Mouse (Mus musculus): ENCODE data around the gene Gcgr.
A peak's percentile ranks its signal among the peaks of the same experiment; 100 is the strongest.
"Not testable (repeated sequence)": the region's sequence is repeated elsewhere in the genome, so short reads cannot be mapped to it uniquely, and the experiment has no call there.

Gene Gcgr

DNA sequence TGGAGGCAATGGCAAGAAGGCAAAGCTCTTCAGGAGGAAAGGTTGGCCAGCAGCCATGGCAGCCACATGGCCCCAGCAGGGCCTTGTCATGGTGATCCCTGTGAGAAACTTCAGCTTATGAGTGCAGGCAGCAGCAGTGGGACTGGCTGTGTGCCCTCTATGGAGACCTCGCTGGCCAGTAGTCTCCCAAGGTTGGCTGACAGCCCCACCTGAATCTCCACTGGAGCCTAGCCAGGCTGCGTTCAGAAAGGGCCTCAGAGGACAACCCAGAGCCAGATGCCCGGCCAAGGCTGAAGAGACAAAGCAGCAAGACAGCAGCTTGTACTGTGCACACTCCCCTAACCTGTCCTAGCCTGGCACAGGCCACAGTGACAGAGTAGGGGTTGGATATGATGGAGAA, 8.0 kb downstream of the Gcgr start:
- peak; percentile 53 to 54 for DNase-seq (ENCODE audit: low spot score in 2 of 2)

DNA sequence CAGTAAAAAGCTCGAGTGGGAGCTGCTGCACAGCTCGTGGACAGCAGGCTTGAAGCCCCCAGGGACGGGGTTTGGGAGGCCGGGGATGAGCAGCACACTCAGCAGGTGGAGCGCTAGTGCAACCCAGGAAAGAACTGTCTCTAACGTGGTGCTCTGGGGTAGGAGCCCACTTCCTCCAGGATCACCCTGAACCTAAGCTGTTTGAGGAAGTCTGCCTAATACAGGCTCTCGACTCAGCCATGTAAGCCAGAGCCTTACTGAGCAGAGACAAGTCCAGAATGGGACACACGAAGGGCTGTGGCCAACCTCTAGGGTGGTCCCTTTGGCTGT, 8.4 kb downstream of the Gcgr start:
- DNase-seq (ENCODE audit: low spot score in 2 of 2), result no peak

DNA sequence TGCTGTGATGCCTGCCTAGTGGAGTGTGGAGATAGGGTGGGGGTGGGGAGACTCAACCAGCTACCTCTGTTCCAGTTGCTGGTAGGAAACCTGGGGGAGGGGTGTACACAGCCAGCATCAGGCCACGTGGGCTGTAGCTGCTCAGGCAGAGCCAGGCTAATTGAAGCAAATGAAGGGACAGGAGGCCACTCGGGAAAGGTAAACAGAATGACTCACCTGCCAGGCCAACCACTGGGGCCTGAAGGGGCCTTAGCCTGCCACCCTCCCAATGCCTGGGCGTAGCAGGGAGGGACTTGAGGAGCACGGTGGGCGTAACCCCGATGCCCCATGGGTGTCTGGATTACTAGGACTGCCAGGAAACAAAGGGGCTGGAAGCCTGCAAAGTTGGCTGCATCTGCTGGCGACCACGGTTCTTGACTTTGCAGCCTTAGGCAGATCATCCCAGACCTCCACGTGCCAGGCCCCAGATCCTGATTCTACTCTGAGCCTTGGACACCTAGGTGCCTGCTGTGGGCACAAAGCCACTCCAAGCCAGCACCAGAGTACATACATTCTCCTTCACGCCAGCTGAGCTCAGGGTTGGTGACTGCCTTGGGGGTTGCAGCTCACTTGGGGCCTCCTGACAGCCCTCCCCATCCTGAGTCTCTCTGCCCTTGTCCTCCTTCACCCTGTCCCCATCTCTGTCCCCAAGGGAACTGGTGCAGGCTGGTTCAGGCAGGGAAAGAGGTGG, 9.0 kb downstream of the Gcgr start:
- no peak for DNase-seq (ENCODE audit: low spot score in 2 of 2)

DNA sequence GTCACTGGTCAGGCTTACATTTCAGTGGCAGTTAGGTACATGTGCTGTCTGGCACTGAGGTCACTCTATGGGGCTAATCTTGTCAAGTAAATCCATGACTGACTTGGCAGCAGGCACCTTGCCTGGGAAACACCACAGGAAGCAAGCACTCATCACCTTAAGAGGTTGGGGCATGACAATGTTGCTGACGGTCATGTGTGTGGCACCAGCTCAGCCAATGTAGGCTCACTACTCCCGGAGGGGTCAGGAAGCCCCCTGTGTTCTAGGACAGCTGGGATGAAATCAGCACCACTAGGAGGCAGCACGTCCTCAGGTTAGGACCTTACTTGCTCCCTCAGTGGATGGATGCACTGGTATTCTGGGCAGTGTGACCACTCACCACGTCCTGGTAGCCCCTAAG, 11.4 kb downstream of the Gcgr start:
- DNase-seq (ENCODE audit: low spot score in 2 of 2), result no peak

DNA sequence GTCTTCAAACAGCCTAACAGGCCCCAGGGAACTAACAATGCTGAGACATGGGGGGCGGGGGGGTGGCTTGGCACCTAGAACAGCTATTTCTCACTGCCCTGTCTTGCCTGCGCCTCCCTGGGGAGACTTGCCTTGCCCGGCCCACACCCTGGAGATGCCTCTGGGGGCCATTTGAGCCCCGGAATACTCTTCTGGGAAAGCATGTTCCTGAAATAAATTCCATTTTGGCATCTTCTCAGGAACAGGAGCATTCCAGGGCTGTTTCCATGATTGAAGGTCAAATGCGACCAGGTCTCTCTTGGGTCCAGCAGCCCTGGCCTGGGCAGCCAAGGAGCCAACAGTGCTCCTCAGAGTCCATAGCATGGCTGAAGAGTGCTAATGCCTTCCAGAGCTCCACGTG, 11.9 kb downstream of the Gcgr start:
- no peak for DNase-seq (ENCODE audit: low spot score in 2 of 2)

DNA sequence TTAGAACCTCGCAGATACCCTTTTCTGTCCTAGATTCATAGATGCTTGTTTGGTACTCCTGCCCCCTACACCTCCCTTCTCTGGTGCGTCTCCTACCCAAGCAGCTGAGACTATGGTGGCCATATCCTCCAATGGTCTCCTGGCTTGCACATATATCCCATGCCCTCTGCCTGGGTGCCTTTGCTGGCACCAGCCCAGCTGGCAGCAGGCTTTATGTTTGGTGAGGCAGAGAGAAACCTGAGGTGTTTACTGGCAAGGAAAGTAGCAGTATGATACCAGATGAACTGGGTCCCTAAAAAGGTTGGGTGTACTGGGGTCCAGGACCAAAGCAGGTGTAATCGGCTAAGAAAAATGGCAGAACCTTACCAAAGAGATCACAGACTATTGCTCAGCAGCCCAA, 15.5 kb downstream of the Gcgr start:
- no peak for DNase-seq (ENCODE audit: low spot score in 2 of 2)

DNA sequence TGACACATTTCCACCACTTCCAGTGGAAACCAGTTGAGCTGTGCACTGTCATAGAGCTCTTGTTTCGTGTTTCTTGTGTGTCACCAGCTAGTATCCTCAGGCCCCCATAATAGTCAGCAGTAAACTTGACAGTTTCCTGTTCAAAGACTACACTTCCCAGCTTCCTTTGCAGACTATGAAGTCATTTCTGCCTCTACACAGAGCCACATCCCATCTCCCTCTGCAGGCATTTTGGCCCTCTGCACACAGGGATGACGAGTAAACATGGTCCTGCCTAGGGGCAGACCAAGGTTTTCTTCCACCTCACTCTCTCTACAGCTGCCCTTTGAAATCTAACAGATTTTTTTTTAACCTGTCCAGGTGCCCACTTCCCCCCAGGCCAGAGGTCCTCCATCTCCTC, 17.0 kb downstream of the Gcgr start:
- no peak for DNase-seq (ENCODE audit: low spot score in 2 of 2)

DNA sequence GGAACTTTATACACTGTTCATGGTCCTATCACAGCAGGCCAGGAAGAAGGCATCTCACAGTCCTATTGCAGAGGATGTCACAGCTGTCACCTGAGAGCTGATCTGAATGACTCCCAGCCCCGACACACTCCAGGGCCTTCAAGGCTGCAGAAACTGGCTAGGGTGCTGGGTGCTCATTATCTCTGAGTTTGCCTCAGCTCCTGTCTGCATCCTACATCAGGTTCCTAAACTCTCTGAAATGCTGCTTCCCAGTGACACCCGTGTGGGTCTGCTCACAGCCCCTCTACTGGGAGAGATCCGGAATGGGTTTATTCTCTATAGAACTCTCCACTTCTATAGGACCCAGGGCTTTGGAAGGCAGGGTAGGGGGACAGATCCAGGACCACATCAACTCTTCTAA, 17.7 kb downstream of the Gcgr start:
- DNase-seq (ENCODE audit: low spot score in 2 of 2), result no peak

DNA sequence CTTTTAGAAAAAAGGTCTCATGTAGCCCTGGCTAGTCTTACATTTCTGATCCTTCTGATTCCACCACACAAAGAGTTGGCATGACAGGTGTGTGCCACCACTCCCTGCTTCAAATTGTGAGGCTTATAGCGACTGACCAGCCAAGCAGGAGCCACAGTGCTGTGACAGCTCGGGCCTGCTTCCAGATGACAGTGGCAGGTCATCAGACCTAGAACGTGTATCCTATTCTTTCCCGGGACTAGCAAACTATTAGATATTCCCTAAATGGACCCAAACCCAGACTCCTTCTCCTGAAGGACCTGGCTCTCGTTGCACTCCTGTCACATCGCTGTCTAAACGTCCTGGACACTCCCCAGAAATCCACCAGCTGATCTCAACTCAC, 18.3 kb downstream of the Gcgr start:
- DNase-seq (ENCODE audit: low spot score in 2 of 2), result no peak

DNA sequence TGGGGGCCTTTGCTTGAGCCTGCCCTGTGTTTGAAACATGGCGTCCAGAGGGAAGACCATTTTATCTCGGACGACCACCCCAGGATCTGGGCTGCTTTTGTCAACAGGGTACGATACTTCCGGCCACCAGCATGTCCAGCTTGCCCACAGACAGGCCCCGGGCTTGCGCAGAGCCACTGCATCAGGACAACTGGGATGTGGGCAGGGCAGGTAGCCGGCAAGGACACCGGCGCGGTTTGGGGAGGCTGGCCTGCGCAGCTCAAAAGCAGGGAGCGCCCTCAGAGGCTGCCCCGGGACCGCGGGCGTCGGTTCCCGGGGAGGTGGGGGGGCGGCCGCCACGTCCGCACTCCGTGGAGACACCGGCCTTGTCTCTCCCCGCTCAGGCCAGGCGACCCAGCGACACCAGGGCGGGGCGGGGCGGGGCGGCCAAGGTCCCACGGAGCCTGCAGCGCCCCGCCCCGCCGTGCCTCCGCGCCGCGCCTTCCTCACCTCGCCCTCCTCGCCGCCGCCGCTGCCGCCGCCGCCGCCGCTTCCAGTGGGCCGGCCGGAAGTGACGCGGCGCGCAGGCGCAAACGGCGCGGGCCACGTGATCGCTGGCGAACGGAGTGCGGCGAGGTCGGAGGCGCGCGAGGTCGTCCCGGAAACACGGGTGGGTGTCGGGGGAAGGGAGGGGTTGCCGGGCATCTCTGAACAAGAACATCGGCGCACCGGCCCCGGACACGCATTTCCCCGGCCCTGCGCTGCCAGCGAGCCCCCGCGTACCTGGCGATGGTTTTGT, 18.9 kb downstream of the Gcgr start, which contains the start of gene Mcrip1:
Mcrip1 (minus strand) TSS at position 560 of the 778 bp plus-strand sequence.
- DNase-seq (ENCODE audit: low spot score in 2 of 2), result peak; percentile 95 to 96

DNA sequence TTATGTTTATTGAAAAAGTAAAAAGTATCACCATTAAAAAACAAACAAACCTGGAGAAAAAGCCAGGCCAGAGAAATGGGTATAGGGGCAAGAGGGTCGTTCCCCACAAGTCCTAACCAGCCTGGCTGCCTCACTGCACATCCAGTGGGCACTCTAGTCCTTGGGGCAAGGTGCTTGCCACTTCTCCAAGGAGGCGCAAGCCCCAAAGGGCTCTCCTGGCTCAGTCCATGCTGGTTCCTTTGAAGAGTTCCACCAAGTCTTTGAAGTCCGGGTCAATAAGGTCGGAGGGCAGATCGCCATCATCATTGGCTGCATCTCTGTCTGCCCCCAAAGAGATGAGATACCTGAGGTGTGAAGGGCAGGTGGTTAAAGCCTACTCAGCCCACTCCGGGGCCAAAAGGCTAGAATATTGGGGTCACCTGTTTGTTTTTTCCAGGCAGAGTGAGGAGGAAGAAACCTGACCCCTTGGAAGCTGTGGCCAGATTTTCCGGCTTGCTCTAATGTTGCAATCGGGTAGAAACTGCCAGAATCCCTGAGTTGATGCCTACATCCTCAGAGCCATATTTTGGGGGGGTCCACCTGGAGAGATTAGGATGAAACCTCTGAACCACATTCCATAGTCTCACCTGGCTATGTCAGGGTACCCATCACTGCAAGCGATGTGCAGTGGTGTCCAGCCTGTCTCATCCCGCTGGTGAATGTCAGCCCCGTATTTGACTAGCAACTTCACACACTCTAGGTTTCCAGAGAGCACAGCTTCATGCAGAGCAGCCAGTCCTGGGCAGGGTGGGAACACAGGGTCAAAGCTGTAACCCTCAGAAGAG, 19.7 kb downstream of the Gcgr start:
- peak in 1 of 2 experiments; percentile 49 for DNase-seq (ENCODE audit: low spot score in 2 of 2)

DNA sequence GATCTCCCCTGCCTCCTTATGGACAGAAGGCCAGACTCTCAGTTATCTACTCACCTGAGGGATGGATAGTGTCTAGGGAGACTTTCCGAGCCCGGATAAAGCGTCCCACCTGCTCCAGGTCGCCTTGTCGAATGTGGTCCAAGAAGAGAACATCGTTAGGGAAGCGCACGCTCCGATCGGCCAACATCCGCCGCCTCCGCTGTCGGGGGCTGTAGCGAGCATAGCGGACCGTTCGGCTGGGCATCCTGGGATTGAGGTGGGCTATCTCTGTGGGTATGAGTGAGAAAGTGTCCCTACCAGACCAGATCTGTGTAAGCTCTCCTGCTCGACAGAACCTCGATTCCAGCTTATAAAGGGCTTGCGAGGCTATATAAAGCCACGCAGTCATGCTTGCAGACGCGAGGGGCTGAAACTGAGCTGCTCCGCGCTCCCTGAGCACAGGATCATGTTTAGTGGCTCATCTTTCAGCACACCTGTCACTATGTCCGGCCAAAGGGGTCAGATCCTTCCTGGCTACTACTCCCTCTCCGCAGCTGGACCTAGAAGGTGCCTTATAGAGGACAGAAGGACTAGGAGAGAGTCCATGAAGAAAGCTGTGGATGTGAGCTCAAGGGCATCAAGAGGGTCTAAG, 20.4 kb downstream of the Gcgr start, which contains the start of gene Ppp1r27:
Ppp1r27 (minus strand) TSS at position 323 of the 631 bp plus-strand sequence.
- DNase-seq (ENCODE audit: low spot score in 2 of 2), result no peak

DNA sequence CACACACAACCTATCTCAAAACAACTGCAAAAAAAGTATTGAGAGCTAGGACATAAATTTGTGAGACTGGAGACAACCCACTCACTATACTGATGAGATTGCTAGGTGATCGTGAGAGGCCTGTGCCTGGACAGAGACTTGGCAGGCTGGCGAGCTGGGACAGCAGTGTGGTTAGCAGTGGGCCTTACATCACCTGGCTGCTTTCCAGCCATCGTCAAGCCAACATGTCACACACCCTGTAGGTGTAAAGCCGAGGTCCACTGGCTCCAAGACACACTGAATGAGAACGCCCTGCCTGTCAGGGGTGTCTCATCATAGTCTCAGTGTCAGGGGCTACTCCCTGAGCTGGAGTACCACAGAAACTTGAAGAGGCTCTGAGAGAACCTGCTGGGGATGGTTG, 22.2 kb downstream of the Gcgr start:
- DNase-seq (ENCODE audit: low spot score in 2 of 2), result no peak

DNA sequence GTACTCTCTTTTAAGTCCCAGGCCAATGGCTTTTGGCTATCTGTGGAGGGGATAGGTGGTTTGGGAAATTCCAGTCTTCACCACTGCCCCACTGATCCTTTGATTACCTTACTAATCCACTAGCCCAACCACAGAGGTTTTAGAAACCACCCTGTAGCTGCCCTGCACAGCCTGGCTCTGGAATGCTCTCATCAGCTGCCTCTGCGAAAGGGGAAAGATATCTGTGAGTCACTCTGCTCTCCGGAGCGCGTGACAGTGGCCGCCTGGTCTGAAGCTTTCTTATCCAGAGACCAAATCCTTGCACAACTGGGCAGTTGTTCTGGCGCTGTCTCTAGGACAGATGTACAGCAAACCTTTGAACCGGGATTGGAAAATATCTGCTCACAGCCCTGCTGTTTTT, 24.3 kb downstream of the Gcgr start:
- DNase-seq (ENCODE audit: low spot score in 2 of 2), result no peak

DNA sequence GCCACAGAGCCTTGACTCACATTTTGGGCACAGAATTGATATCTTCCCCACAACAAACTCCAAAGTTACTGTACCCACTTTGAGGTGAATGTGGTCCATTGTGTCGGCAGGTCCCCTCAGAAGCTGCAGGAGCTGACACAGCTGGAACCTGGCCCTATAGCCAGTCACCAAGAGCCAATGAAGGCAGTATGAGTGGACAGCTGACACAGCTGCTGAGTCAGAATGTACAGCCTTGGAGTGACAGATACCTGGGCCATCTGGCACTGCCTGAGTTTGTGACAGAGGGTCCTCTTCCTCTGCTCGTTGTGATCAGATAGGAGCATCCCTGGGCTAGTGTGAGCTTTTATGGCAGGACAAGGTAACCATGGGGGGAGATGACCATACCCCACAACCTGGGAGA, 24.8 kb downstream of the Gcgr start:
- DNase-seq (ENCODE audit: low spot score in 2 of 2), result no peak

DNA sequence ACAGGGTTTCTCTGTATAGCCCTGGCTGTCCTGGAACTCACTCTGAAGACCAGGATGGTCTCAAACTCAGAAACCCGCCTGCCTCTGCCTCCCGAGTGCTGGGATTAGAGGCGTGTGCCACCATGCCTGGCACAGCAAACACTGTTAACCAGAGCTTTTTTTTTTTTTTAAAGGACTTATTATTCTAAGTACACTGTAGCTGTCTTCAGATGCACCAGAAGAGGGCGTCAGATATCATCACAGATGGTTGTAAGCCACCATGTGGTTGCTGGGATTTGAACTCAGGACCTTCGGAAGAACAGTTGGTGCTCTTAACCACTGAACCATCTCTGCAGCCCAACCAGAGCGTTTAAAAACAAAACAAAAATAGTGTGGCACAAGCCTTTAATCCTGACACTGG, 28.3 kb downstream of the Gcgr start:
- DNase-seq (ENCODE audit: low spot score in 2 of 2), result not testable (repeated sequence)

DNA sequence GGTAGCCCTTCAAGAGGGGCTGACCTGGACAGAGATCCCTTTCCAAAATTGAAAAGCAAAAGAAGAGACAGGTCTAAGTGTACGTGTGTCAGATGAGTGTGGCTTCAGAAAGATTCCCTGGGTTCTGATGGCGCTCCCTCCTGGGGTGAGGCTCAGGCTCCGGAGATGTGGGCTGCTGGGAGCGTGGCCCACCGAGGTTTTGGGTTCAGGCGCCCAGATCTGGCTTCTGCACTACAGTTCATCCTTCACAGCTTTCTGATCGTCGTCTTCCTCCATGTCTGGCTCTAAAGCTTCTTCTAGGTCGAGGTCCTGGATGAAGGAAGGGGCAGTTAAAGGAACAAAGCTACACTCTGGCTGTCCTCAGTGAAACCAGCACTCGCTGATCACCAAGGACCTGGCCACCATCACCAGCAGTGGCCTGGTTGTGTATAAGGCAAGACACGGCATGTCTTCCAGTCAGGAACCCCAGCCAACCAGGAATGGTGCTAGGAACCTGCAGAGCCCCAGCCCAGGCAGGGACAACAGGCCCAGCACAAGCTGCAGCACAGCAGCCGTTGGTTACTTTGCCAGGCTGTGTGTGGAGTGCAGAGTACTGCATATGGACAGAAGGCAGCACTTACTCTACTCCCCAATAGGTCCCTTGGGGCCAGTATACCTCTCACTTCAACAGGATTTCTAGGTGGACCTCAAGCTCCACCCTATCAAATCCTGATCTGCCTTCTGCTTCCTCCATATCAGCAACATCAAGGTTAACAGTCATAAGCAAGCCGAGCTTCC, 30.6 kb downstream of the Gcgr start:
- no peak for DNase-seq (ENCODE audit: low spot score in 2 of 2)

DNA sequence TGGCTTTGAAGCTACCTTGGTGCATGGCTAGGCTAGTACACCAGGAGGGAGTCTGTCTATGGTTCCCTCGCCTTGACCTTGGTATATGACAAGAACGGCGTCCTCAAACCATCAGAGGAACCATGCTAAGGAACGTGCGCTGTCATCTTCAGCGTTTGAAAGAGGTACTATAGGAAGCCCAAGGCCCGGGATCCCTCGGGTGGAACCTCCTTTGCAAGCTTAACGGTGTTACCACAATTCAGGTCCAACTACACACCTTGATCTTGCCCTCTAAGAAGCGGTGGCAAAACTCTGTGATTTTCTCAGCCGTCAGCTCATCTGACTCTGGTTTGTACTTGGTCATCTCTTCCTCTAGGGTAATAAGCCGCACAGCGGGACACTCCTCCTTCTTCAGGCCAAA, 32.5 kb downstream of the Gcgr start:
- no peak for DNase-seq (ENCODE audit: low spot score in 2 of 2)

DNA sequence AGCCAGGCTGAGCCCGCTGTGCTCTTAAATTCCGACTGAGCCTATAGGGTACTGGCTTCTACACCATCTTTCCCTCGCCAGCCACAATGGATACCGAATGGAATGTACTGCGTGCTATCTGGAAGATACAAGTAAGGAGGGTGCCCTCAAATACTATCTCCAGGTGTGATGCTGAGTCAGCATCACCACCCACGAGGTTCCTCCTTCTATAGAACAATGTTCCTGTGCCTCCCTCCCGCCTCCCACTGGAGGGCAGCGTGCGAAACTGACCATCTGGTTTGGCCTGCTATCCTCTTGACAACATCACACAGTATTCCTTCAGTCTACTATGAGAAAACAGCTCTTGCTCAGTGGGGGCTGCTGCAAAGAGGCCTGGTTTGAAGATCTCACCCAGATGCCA, 34.6 kb downstream of the Gcgr start:
- no peak for DNase-seq (ENCODE audit: low spot score in 2 of 2)

DNA sequence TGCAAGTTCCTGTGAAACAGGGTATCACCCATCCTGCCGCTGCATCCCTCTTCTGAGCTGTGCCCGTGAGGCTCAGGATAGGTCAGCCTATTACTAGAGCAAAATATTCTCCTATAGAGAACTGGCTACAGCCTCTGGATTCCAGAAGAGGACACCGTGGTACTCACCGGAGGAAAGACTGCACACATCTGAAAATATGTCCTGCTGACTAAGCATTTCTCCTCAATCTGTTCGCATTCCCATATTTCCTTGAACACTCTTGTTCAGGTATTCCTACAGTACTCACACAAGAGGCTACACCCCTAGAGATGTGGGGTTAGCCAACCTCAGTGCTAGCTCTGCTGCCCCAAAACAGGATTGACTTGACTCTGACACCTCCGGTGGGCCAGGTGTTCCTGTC, 37.8 kb downstream of the Gcgr start:
- DNase-seq (ENCODE audit: low spot score in 2 of 2), result no peak

DNA sequence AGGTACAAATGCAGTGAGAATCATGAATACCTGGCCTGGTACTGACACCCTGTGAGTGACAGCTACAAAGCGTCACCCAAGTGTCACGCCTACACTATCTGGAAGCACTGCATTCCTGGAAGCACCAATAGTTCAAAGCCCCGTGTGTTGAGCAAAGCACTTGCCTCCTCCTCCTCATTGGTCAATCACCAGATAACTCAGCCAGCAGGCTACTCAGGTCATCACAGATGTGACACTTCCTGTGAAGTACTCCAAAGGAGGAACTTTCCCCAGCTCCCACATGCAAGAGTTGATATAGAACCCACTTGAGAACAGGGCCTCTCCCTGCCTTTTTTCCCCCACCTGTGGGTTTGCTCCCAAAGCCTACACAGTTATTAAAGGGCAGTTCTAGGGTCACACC, 40.6 kb downstream of the Gcgr start:
- DNase-seq (ENCODE audit: low spot score in 2 of 2), result no peak
